Mouse (Mus musculus): ENCODE measurements around the gene Plagl1. TPM values are rescaled to one million over a fixed set of nuclear protein-coding genes. Genes with fewer than 3 reads are reported as not detected.

Plagl1 gene
- total RNA-seq (2012; rRNA removed) (not detected in 2 replicates), polyA plus RNA-seq (2012; ENCODE audit: insufficient read depth in 1 of 2, insufficient read length in 2 of 2, low read depth in 1 of 2, low replicate concordance in 2 of 2, missing spikeins in 1 of 2) (not detected)

- TF ChIP-seq RAD21 (IDR thresholded peaks at IDR 0.05; ENCODE audit: low read depth, low read length) (no peak), EP300 (IDR thresholded peaks at IDR 0.05; ENCODE audit: low read depth in 1 of 2, low read length in 2 of 2) (no peak), SIN3A (IDR thresholded peaks at IDR 0.05; ENCODE audit: low read length) (no peak), KAT2A (conservative IDR thresholded peaks at IDR 0.05; ENCODE audit: low read depth, low read length) (no peak), TCF12 (IDR thresholded peaks at IDR 0.05; ENCODE audit: low read depth, low read length) (no peak), MAX (IDR thresholded peaks at IDR 0.05; ENCODE audit: low read length) (no peak), NELFE (IDR thresholded peaks at IDR 0.05; ENCODE audit: low read depth, low read length) (no peak), ELF1 (IDR thresholded peaks at IDR 0.05; ENCODE audit: low read depth, low read length) (no peak), BHLHE40 (IDR thresholded peaks at IDR 0.05; ENCODE audit: borderline replicate concordance, low read depth, low read length) (no peak), JUND (IDR thresholded peaks at IDR 0.05; ENCODE audit: low read depth, low read length) (no peak), E2F4 (IDR thresholded peaks at IDR 0.05; ENCODE audit: borderline replicate concordance, low read depth, low read length) (no peak), POLR2AphosphoS5 (IDR thresholded peaks at IDR 0.05; ENCODE audit: borderline replicate concordance, low read depth, low read length) (no peak), MAFK (IDR thresholded peaks at IDR 0.05; ENCODE audit: borderline replicate concordance, low read depth, low read length) (no peak)
- H3K27me3 ChIP-seq (ENCODE audit: control insufficient read depth in 1 of 2, insufficient read depth in 2 of 2, low read length in 2 of 2) = no peaks in the 10 kb centered on the region; a peak in 1 of 4 replicates
- H3K9me3 ChIP-seq (replicated peaks; ENCODE audit: insufficient read depth, low read length) = no peaks in the 10 kb centered on the region
- no peak for DNase-seq (ENCODE audit: low read depth, low spot score)
- no peaks in the 10 kb centered on the region for H3K36me3 ChIP-seq (ENCODE audit: control insufficient read depth in 1 of 2, insufficient read depth in 2 of 2, low read length in 2 of 2)
- no peak within 1 kb of the TSS for H3K27ac ChIP-seq (ENCODE audit: control insufficient read depth, low read depth, low read length)
- H3K9ac ChIP-seq (ENCODE audit: control insufficient read depth, low read depth, low read length, poor library complexity, severe bottlenecking) = no peak within 1 kb of the TSS
- no peaks in the 10 kb centered on the region for H3K79me2 ChIP-seq (ENCODE audit: control insufficient read depth, insufficient read depth, low read length, poor library complexity)
- no peak within 1 kb of the TSS for H3K4me3 ChIP-seq (ENCODE audit: control insufficient read depth in 1 of 2, insufficient read depth in 1 of 2, low read depth in 2 of 2, low read length in 2 of 2)
- H3K4me1 ChIP-seq (ENCODE audit: control insufficient read depth in 1 of 2, insufficient read depth in 2 of 2, low read length in 2 of 2) = no peaks in the 10 kb centered on the region
Observed at GRCm38 (mm10) chr10:13060021-13060668, at the start of gene Plagl1. Gene Plagl1 (plus strand): TSS chr10:13060504.

DNA sequence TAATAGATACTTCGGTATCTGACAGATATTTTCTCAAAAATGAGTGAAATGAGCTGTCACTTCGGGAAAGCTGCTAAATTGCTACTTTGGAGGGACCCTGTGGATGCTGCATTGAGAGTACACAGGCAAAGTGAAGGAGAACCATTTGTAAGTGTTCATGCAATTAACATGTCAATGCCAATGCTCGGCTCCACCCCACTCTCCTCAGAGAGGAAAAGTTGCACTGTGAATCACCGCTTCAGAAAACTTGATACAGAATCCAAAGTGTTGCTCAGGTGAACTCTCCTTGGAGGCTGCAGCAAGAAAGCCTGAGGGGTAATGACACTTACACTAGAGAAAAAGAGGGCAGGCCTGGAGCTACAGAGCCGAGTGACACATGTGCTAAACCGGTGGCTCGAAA lies 46.3 kb upstream of the Plagl1 start:
- Histone ChIP-seq H3K36me3 (ENCODE audit: control insufficient read depth in 1 of 2, insufficient read depth in 2 of 2, low read length in 2 of 2) (peaks cover 0 to 6% of the 10 kb centered on the region in 2 experiments; a peak in 2 of 4 replicates), H3K9me3 (replicated peaks; ENCODE audit: insufficient read depth, low read length) (no peaks in the 10 kb centered on the region), H3K4me1 (ENCODE audit: control insufficient read depth in 1 of 2, insufficient read depth in 2 of 2, low read length in 2 of 2) (peaks cover 0 to 5% of the 10 kb centered on the region in 2 experiments; a peak in 2 of 4 replicates), H3K4me3 (ENCODE audit: control insufficient read depth in 1 of 2, insufficient read depth in 1 of 2, low read depth in 2 of 2, low read length in 2 of 2) (no peak overlapping the region), H3K27ac (ENCODE audit: control insufficient read depth, low read depth, low read length) (no peak overlapping the region), H3K79me2 (ENCODE audit: control insufficient read depth, insufficient read depth, low read length, poor library complexity) (peaks cover 5% of the 10 kb centered on the region; the same call in 1 of the 2 replicates), H3K27me3 (ENCODE audit: control insufficient read depth in 1 of 2, insufficient read depth in 2 of 2, low read length in 2 of 2) (no peaks in the 10 kb centered on the region), H3K9ac (ENCODE audit: control insufficient read depth, low read depth, low read length, poor library complexity, severe bottlenecking) (no peak overlapping the region)
- no peak for DNase-seq (ENCODE audit: low read depth, low spot score)
- TF ChIP-seq MXI1 (IDR thresholded peaks at IDR 0.05; ENCODE audit: low read depth, low read length) (no peak), ELF1 (IDR thresholded peaks at IDR 0.05; ENCODE audit: low read depth, low read length) (no peak), USF2 (IDR thresholded peaks at IDR 0.05; ENCODE audit: borderline replicate concordance in 1 of 2, insufficient read depth in 1 of 2, low read depth in 1 of 2, low read length in 2 of 2) (no peak), MEF2A (IDR thresholded peaks at IDR 0.05; ENCODE audit: extremely low read depth, insufficient replicate concordance, low read depth, low read length, poor library complexity, severe bottlenecking) (no peak), MYC (IDR thresholded peaks at IDR 0.05; ENCODE audit: low read depth, low read length) (no peak), UBTF (IDR thresholded peaks at IDR 0.05; ENCODE audit: borderline replicate concordance, insufficient read depth, low read depth, low read length) (no peak), JUND (IDR thresholded peaks at IDR 0.05; ENCODE audit: low read depth, low read length) (no peak), BHLHE40 (IDR thresholded peaks at IDR 0.05; ENCODE audit: borderline replicate concordance, low read depth, low read length) (no peak), CTCF (IDR thresholded peaks at IDR 0.05 in 2 of 3, conservative IDR thresholded peaks at IDR 0.05 in 1 of 3; ENCODE audit: control insufficient read depth in 1 of 3, insufficient read depth in 1 of 3, low read depth in 2 of 3, low read length in 3 of 3, poor library complexity in 1 of 3, severe bottlenecking in 1 of 3) (no peak), TBP (IDR thresholded peaks at IDR 0.05; ENCODE audit: low read depth, low read length) (no peak), POLR2AphosphoS5 (IDR thresholded peaks at IDR 0.05; ENCODE audit: borderline replicate concordance, low read depth, low read length) (no peak), KAT2A (conservative IDR thresholded peaks at IDR 0.05; ENCODE audit: low read depth, low read length) (no peak), ZKSCAN1 (IDR thresholded peaks at IDR 0.05; ENCODE audit: low read depth, low read length) (no peak), MAX (IDR thresholded peaks at IDR 0.05; ENCODE audit: low read length) (no peak), CHD1 (IDR thresholded peaks at IDR 0.05; ENCODE audit: low read depth, low read length) (no peak), MAFK (IDR thresholded peaks at IDR 0.05; ENCODE audit: borderline replicate concordance, low read depth, low read length) (no peak), EP300 (IDR thresholded peaks at IDR 0.05; ENCODE audit: low read depth in 1 of 2, low read length in 2 of 2) (no peak), POLR2AphosphoS2 (IDR thresholded peaks at IDR 0.05; ENCODE audit: low read length) (no peak), E2F4 (IDR thresholded peaks at IDR 0.05; ENCODE audit: borderline replicate concordance, low read depth, low read length) (no peak), ZNF384 (IDR thresholded peaks at IDR 0.05; ENCODE audit: low read depth, low read length) (no peak)
